Mouse (Mus musculus) lung, embryonic 16.5 days (tissue): Measurements from ENCODE around the gene Myl6b. TPM values are rescaled to one million over a fixed set of nuclear protein-coding genes. Genes with fewer than 3 reads are reported as not detected.

ENCODE experiments used
- ATAC-seq: fragments of 200-750 bp; cut with Nextera tagmentation; 2 replicates; pipeline ENCODE4 v1.8.0; 2017; ENCODE audit warnings: low read depth, mild to moderate bottlenecking, moderate library complexity
- H3K27ac ChIP-seq: fragments of 300-500 bp; sonication (generic); 2 replicates; pipeline ENCODE4 v1.5.1; 2014; ENCODE audit warnings: mild to moderate bottlenecking, control low read depth, low read length
- H3K27me3 ChIP-seq: fragments of 300-500 bp; sonication (generic); 2 replicates; pipeline ENCODE4 v1.6.1; 2014; ENCODE audit warnings: low read depth, low read length, mixed read lengths; ENCODE audit not compliant: control insufficient read depth, insufficient read depth
- H3K36me3 ChIP-seq: fragments of 300-500 bp; sonication (generic); 2 replicates; pipeline ENCODE4 v1.6.1; 2014; ENCODE audit warnings: low read length; ENCODE audit not compliant: control insufficient read depth, insufficient read depth
- H3K4me1 ChIP-seq: fragments of 300-500 bp; sonication (generic); replicated peaks from 2 replicates; pipeline ENCODE4 v1.6.1; 2014; ENCODE audit warnings: low read length, mixed read lengths; ENCODE audit not compliant: control insufficient read depth, insufficient read depth
- H3K4me2 ChIP-seq: fragments of 300-500 bp; sonication (generic); 2 replicates; pipeline ENCODE4 v1.6.1; 2014; ENCODE audit warnings: low read depth, low read length, control low read depth
- H3K4me3 ChIP-seq: fragments of 300-500 bp; sonication (generic); 2 replicates; pipeline ENCODE4 v1.5.1; 2014; ENCODE audit warnings: mild to moderate bottlenecking, low read length, control low read depth
- H3K9ac ChIP-seq: fragments of 300-500 bp; sonication (generic); 2 replicates; pipeline ENCODE4 v1.6.1; 2014; ENCODE audit warnings: low read length, control low read depth
- H3K9me3 ChIP-seq: fragments of 300-500 bp; sonication (generic); 2 replicates; pipeline ENCODE4 v1.6.1; 2016; ENCODE audit warnings: low read length; ENCODE audit not compliant: control insufficient read depth
- WGBS: fragments of 180-500 bp; shearing (Covaris S2); extraction: QIAGEN DNeasy Blood & Tissue Kit; methylation state at CpG from one replicate; pipeline ENCODE4 v1.1.7; 2014; 5-methylcytosine and 5-hydroxymethylcytosine counted together
- polyA plus RNA-seq: library from polyadenylated mRNA; unstranded; fragments of >200 nt; fragmentation: Nextera tagmentation; extraction: Ambion mirVana; gene quantifications from 2 replicates; pipeline ENCODE4 v1.2.1, GENCODE M21; 2015

Gene Myl6b
- polyA plus RNA-seq, 1 experiment from 2014 or later = 3.5 TPM

GRCm38 (mm10) chr10:128522351-128522750, 23.9 kb upstream of the Myl6b start:
- Histone ChIP-seq H3K9me3 (no peaks in the 10 kb centered on the region), H3K9ac (no peak overlapping the region), H3K27ac (no peak overlapping the region), H3K4me2 (no peak overlapping the region), H3K4me3 (no peak overlapping the region), H3K4me1 (peaks cover 12% of the 10 kb centered on the region), H3K27me3 (0 out of 2 replicates have a peak, but pooled peaks cover 2% of the 10 kb centered on the region), H3K36me3 (peaks cover 4% of the 10 kb centered on the region; the same call in 1 of the 2 replicates)
- no peak for ATAC-seq
- WGBS = 69% methylated on average over 6 of the region's 6 CpGs

- Histone ChIP-seq H3K36me3 (peaks cover 10% of the 10 kb centered on the region; the same call in 1 of the 2 replicates), H3K9ac (no peak overlapping the region), H3K4me2 (no peak overlapping the region), H3K4me1 (peaks cover 10% of the 10 kb centered on the region), H3K27me3 (peaks cover 2% of the 10 kb centered on the region; the same call in 1 of the 2 replicates), H3K27ac (no peak overlapping the region), H3K9me3 (no peaks in the 10 kb centered on the region), H3K4me3 (no peak overlapping the region)
- ATAC-seq = no peak
- WGBS = 89% methylated on average over 16 of the region's 16 CpGs
These were observed 22.1 kb upstream of the Myl6b start for GRCm38 (mm10) chr10:128520591-128520990.

GRCm38 (mm10) chr10:128518833-128519232, 20.3 kb upstream of the Myl6b start:
- 72% methylated on average over 7 of the region's 7 CpGs for WGBS
- Histone ChIP-seq H3K4me3 (no peak overlapping the region), H3K9me3 (no peaks in the 10 kb centered on the region), H3K27ac (no peak overlapping the region), H3K4me2 (no peak overlapping the region), H3K9ac (no peak overlapping the region), H3K36me3 (peaks cover 14% of the 10 kb centered on the region), H3K27me3 (no peaks in the 10 kb centered on the region; the same call in 1 of the 2 replicates), H3K4me1 (no peaks in the 10 kb centered on the region)
- ATAC-seq = no peak

GRCm38 (mm10) chr10:128516677-128517076, 18.2 kb upstream of the Myl6b start:
- Histone ChIP-seq H3K4me2 (no peak overlapping the region), H3K27me3 (no peaks in the 10 kb centered on the region; the same call in 1 of the 2 replicates), H3K27ac (no peak overlapping the region), H3K9ac (no peak overlapping the region), H3K9me3 (no peaks in the 10 kb centered on the region), H3K4me1 (no peaks in the 10 kb centered on the region), H3K4me3 (no peak overlapping the region), H3K36me3 (peaks cover 14% of the 10 kb centered on the region)
- ATAC-seq = peak; percentile 44; the same call in 1 of the 2 replicates
- 43% methylated on average over 6 of the region's 6 CpGs for WGBS

GRCm38 (mm10) chr10:128516029-128516428, 17.5 kb upstream of the Myl6b start:
- Histone ChIP-seq H3K36me3 (peaks cover 19% of the 10 kb centered on the region), H3K4me3 (no peak overlapping the region), H3K9me3 (no peaks in the 10 kb centered on the region), H3K9ac (no peak overlapping the region), H3K27ac (no peak overlapping the region), H3K4me2 (no peak overlapping the region), H3K27me3 (no peaks in the 10 kb centered on the region; the same call in 1 of the 2 replicates), H3K4me1 (no peaks in the 10 kb centered on the region)
- WGBS = 43% methylated on average over 20 of the region's 20 CpGs
- ATAC-seq = peak; percentile 6; the same call in 1 of the 2 replicates

GRCm38 (mm10) chr10:128515044-128515443, 16.6 kb upstream of the Myl6b start:
- Histone ChIP-seq H3K4me1 (0 out of 2 replicates have a peak, but pooled peaks cover 3% of the 10 kb centered on the region), H3K9me3 (no peaks in the 10 kb centered on the region), H3K36me3 (peaks cover 22% of the 10 kb centered on the region), H3K27ac (no peak overlapping the region), H3K4me3 (no peak overlapping the region), H3K27me3 (no peaks in the 10 kb centered on the region; the same call in 1 of the 2 replicates), H3K4me2 (no peak overlapping the region), H3K9ac (no peak overlapping the region)
- WGBS = 81% methylated on average over 4 of the region's 4 CpGs
- no peak for ATAC-seq

- Histone ChIP-seq H3K9ac (no peak overlapping the region), H3K4me1 (peaks cover 5% of the 10 kb centered on the region; the same call in 1 of the 2 replicates), H3K36me3 (peaks cover 20% of the 10 kb centered on the region), H3K4me3 (no peak overlapping the region), H3K27me3 (no peaks in the 10 kb centered on the region), H3K9me3 (no peaks in the 10 kb centered on the region), H3K27ac (no peak overlapping the region), H3K4me2 (no peak overlapping the region)
- WGBS = 82% methylated on average over 12 of the region's 12 CpGs
- no peak for ATAC-seq
These were observed 13.3 kb upstream of the Myl6b start for GRCm38 (mm10) chr10:128511761-128512160.

- no peaks in the 10 kb centered on the region for H3K9me3 ChIP-seq
- peaks cover 5% of the 10 kb centered on the region; the same call in 1 of the 2 replicates for H3K4me1 ChIP-seq
- no peaks in the 10 kb centered on the region for H3K27me3 ChIP-seq
- no peak overlapping the region for H3K9ac ChIP-seq
- H3K4me2 ChIP-seq = no peak overlapping the region
- 87% methylated on average over 9 of the region's 9 CpGs for WGBS
- no peak overlapping the region for H3K4me3 ChIP-seq
- ATAC-seq = no peak
- peaks cover 19% of the 10 kb centered on the region for H3K36me3 ChIP-seq
- H3K27ac ChIP-seq = no peak overlapping the region
These were observed 12.7 kb upstream of the Myl6b start for GRCm38 (mm10) chr10:128511189-128511588.

GRCm38 (mm10) chr10:128510301-128510700, 11.8 kb upstream of the Myl6b start:
- Histone ChIP-seq H3K4me2 (no peak overlapping the region), H3K36me3 (peaks cover 14% of the 10 kb centered on the region), H3K27ac (no peak overlapping the region), H3K27me3 (no peaks in the 10 kb centered on the region), H3K9me3 (0 out of 2 replicates have a peak, but pooled peaks cover 2% of the 10 kb centered on the region), H3K9ac (no peak overlapping the region), H3K4me3 (no peak overlapping the region), H3K4me1 (peaks cover 5% of the 10 kb centered on the region; the same call in 1 of the 2 replicates)
- ATAC-seq = no peak
- 71% methylated on average over 11 of the region's 11 CpGs for WGBS
